In genomic region chr11:119268557-119269195, GRCm38 (mm10) we compare ENCODE assay signal across 7 mouse cellular contexts. TPM values are rescaled to one million over a fixed set of nuclear protein-coding genes. Genes with fewer than 3 reads are reported as not detected.
DNase-seq lines count a peak whose midpoint lies in the region; ATAC-seq and TF ChIP-seq lines count a peak whose summit lies in the region.

No protein-coding gene starts in this region.

- H3K4me2 ChIP-seq in midbrain, embryonic 14.5 days (ENCODE audit: low read length) = peak overlapping the region; percentile 84

- no peak overlapping the region for H3K27ac ChIP-seq in ES-Bruce4 (ENCODE audit: insufficient read depth, low read length)
- peak overlapping the region; percentile 97 for H3K27ac ChIP-seq in left cerebral cortex, adult 2 months
- no peak overlapping the region for H3K27ac ChIP-seq in midbrain, embryonic 14.5 days (replicated peaks; ENCODE audit: low read depth, low read length)

- no peak for TF ChIP-seq CTCF in ES-Bruce4 (IDR thresholded peaks at IDR 0.05; ENCODE audit: low read depth, low read length)
- TF ChIP-seq CTCF in left cerebral cortex, adult 2 months (IDR thresholded peaks at IDR 0.05) = no peak

- peak overlapping the region; percentile 47 for H3K9ac ChIP-seq in ES-Bruce4 (ENCODE audit: low read depth, poor library complexity, severe bottlenecking)
- peak overlapping the region; percentile 76 for H3K9ac ChIP-seq in midbrain, embryonic 14.5 days (replicated peaks; ENCODE audit: low read length)

- WGBS in midbrain, embryonic 14.5 days = 72% methylated on average over 16 of the region's 16 CpGs

- TF ChIP-seq POLR2A in ES-Bruce4 (IDR thresholded peaks at IDR 0.05; ENCODE audit: insufficient read depth, low read length) = no peak

- H3K36me3 ChIP-seq in ES-Bruce4 (ENCODE audit: control insufficient read depth, insufficient read depth, low read length, poor library complexity, severe bottlenecking) = no peaks in the 10 kb centered on the region
- H3K36me3 ChIP-seq in midbrain, embryonic 14.5 days (ENCODE audit: control insufficient read depth, insufficient read depth, low read length) = peaks cover 24% of the 10 kb centered on the region

- no peak for TF ChIP-seq EP300 in ES-Bruce4 (IDR thresholded peaks at IDR 0.05; ENCODE audit: insufficient read depth, low read depth, low read length)

- H3K9me3 ChIP-seq in ES-Bruce4 (replicated peaks; ENCODE audit: control insufficient read depth, insufficient read depth, low read length, poor library complexity, severe bottlenecking) = no peaks in the 10 kb centered on the region
- no peaks in the 10 kb centered on the region for H3K9me3 ChIP-seq in midbrain, embryonic 14.5 days (ENCODE audit: control insufficient read depth, low read length)

- H3K4me1 ChIP-seq in ES-Bruce4 (ENCODE audit: control insufficient read depth, insufficient read depth, low read length) = peaks cover 10% of the 10 kb centered on the region
- H3K4me1 ChIP-seq in midbrain, embryonic 14.5 days (ENCODE audit: control insufficient read depth, insufficient read depth, low read length) = peaks cover 13% of the 10 kb centered on the region

- H3K27me3 ChIP-seq in ES-Bruce4 (ENCODE audit: control insufficient read depth, insufficient read depth, low read length, poor library complexity, severe bottlenecking) = no peaks in the 10 kb centered on the region
- no peaks in the 10 kb centered on the region for H3K27me3 ChIP-seq in midbrain, embryonic 14.5 days (ENCODE audit: control insufficient read depth, insufficient read depth, low read length)

- DNase-seq in MN1 (ENCODE audit: low spot score) = peak; percentile 31
- DNase-seq in frontal cortex, postnatal 10 days (ENCODE audit: low spot score in 2 of 2) = peak; percentile 45 to 63
- DNase-seq in left cerebral cortex, adult 2 months (ENCODE audit: extremely low spot score in 1 of 2, low spot score in 2 of 2) = peak; percentile 51 to 63
- DNase-seq in midbrain, embryonic 14.5 days = peak; percentile 42
- DNase-seq in urinary bladder, postnatal 25 days (ENCODE audit: low spot score) = no peak
- no peak for DNase-seq in urinary bladder, postnatal 10 days (ENCODE audit: low spot score)

- peak overlapping the region; percentile 69 for H3K4me3 ChIP-seq in ES-Bruce4 (ENCODE audit: low read depth, low read length)
- peak overlapping the region; percentile 85 for H3K4me3 ChIP-seq in left cerebral cortex, adult 2 months
- peak overlapping the region; percentile 64 for H3K4me3 ChIP-seq in midbrain, embryonic 14.5 days (replicated peaks; ENCODE audit: low read depth, low read length)

- no peak for ATAC-seq in midbrain, embryonic 14.5 days (ENCODE audit: low FRiP score, low TSS enrichment)

- intact Hi-C loops in left cerebral cortex, adult 2 months (cut with DNase I) = loop anchor here (1.0 to 5.0 kb wide), 2 partner anchors 32 to 216 kb away; partner anchors contain the start of gene Eif4a3

RNA-seq across cellular contexts. Expression of gene Gaa, which starts 1.0 kb away (rescaled TPM):
- polyA plus RNA-seq in ES-Bruce4 (2011; ENCODE audit: insufficient read depth, insufficient read length, low read depth, missing spikeins) = 42.3 and 50.4 TPM in 2 replicates
- 100 to 1,000 TPM; 241 to 268 TPM for total RNA-seq in left cerebral cortex, adult 2 months (2021)
- 58.6 and 67.2 TPM in 2 replicates for polyA plus RNA-seq in midbrain, embryonic 14.5 days (2014; fragmentation: Nextera tagmentation; extraction: Ambion mirVana)

RNA-seq across cellular contexts. Expression of gene Eif4a3, which starts 31.2 kb away (rescaled TPM):
- polyA plus RNA-seq in ES-Bruce4 (2011; ENCODE audit: insufficient read depth, insufficient read length, low read depth, missing spikeins) = 257 and 268 TPM in 2 replicates
- 10 to 100 TPM; 68.7 to 78.6 TPM for total RNA-seq in left cerebral cortex, adult 2 months (2021)
- polyA plus RNA-seq in midbrain, embryonic 14.5 days (2014; fragmentation: Nextera tagmentation; extraction: Ambion mirVana) = 257 and 264 TPM in 2 replicates

RNA-seq across cellular contexts. Expression of gene Card14, which starts 38.9 kb away (rescaled TPM):
- not detected in 2 replicates for polyA plus RNA-seq in ES-Bruce4 (2011; ENCODE audit: insufficient read depth, insufficient read length, low read depth, missing spikeins)
- under 1 TPM; 0.19 to 0.27 TPM for total RNA-seq in left cerebral cortex, adult 2 months (2021)
- polyA plus RNA-seq in midbrain, embryonic 14.5 days (2014; fragmentation: Nextera tagmentation; extraction: Ambion mirVana) = 0.11 and 0.16 TPM in 2 replicates

RNA-seq across cellular contexts. Expression of gene Ccdc40, which starts 40.3 kb away (rescaled TPM):
- 4.1 and 8.1 TPM in 2 replicates for polyA plus RNA-seq in ES-Bruce4 (2011; ENCODE audit: insufficient read depth, insufficient read length, low read depth, missing spikeins)
- total RNA-seq in left cerebral cortex, adult 2 months (2021) = 1 to 10 TPM; 1.3 to 1.5 TPM
- 12.2 and 13.3 TPM in 2 replicates for polyA plus RNA-seq in midbrain, embryonic 14.5 days (2014; fragmentation: Nextera tagmentation; extraction: Ambion mirVana)

RNA-seq across cellular contexts. Expression of gene Tbc1d16, which starts 40.4 kb away (rescaled TPM):
- 15.8 and 15.9 TPM in 2 replicates for polyA plus RNA-seq in ES-Bruce4 (2011; ENCODE audit: insufficient read depth, insufficient read length, low read depth, missing spikeins)
- total RNA-seq in left cerebral cortex, adult 2 months (2021) = 10 to 100 TPM; 25.2 to 34.6 TPM
- polyA plus RNA-seq in midbrain, embryonic 14.5 days (2014; fragmentation: Nextera tagmentation; extraction: Ambion mirVana) = 36.1 and 41.1 TPM in 2 replicates

Comparison
In these comparisons a context has a peak if more than half of its experiments do, and no peak if none do; other contexts are left out.
1. DNase-seq: peak in MN1 (single experiment), frontal cortex, postnatal 10 days (2 of 2), left cerebral cortex, adult 2 months (2 of 2) and midbrain, embryonic 14.5 days (single experiment); none in urinary bladder, postnatal 25 days (single experiment) and urinary bladder, postnatal 10 days (single experiment).
2. Peak in every context shown above with its lines, with median percentiles within 50 percentile points of each other: H3K4me3 ChIP-seq.